Comparison of ENCODE assay signal across 16 mouse cellular contexts in the genomic region with DNA sequence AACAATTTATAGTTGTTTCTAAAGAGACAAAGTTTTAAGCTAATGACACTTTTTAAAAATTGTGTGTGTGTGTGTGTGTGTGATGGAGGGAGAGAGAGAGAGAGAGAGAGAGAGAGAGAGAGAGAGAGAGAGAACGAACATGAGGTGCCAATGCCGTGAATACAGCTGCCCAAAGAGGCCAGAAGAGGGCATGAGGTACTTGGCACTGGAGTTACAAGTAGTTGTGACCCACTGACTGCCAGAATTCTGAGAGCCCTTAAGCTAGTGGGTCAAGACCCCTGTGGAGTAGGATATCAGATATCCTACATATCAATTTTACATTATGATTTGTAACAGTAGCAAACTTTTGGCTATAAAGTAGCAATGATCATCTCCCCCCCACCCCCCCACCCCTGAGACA.
"Had no signal": no experiment of that assay in that cellular context is flagged by ENCODE, and none has a peak within 500 bp of the region (broad histone marks: within the 10 kb centered on the region; RNA-seq: fewer than 3 reads in every experiment).

No protein-coding gene starts in this region.

- H3K27ac ChIP-seq: left cerebral cortex, adult 2 months; limb, embryonic 10.5 days; liver, embryonic 15.5 days; lung, embryonic 15.5 days; midbrain, embryonic 10.5 days; neural tube, embryonic 15.5 days had no signal

- H3K9me3 ChIP-seq: limb, embryonic 10.5 days; liver, embryonic 15.5 days; lung, embryonic 15.5 days; midbrain, embryonic 10.5 days; neural tube, embryonic 15.5 days had no signal

- DNase-seq: kidney, adult 8-10 months; kidney, postnatal 14 days; lung, postnatal 36 days; midbrain, embryonic 14.5 days; right cerebral cortex, adult 18-20 months; right cerebral cortex, postnatal 25 days; thymus, adult 2 months; thymus, postnatal 25 days had no signal

- H3K27me3 ChIP-seq: liver, embryonic 15.5 days; lung, embryonic 15.5 days; neural tube, embryonic 15.5 days had no signal

- H3K4me2 ChIP-seq: liver, embryonic 11.5 days; liver, embryonic 15.5 days; lung, embryonic 15.5 days; neural tube, embryonic 15.5 days had no signal

- H3K4me3 ChIP-seq: left cerebral cortex, adult 2 months; limb, embryonic 10.5 days; liver, embryonic 15.5 days; lung, embryonic 15.5 days; midbrain, embryonic 10.5 days; myocyte; neural tube, embryonic 15.5 days had no signal

- H3K9ac ChIP-seq: liver, embryonic 15.5 days; lung, embryonic 15.5 days; neural tube, embryonic 15.5 days had no signal
